Mouse (Mus musculus) heart, embryonic 13.5 days (tissue): Measurements from ENCODE around the gene Gm5108. TPM values are rescaled to one million over a fixed set of nuclear protein-coding genes. Genes with fewer than 3 reads are reported as not detected.

Experiments
- polyA plus RNA-seq: library from polyadenylated mRNA; unstranded; fragments of >200 nt; fragmentation: Nextera tagmentation; extraction: Ambion mirVana; gene quantifications from 2 replicates; pipeline ENCODE4 v1.2.1, GENCODE M21; 2015

Gene Gm5108
- polyA plus RNA-seq, 1 experiment from 2014 or later: not detected

Other genes starting within 250 kb of the Gm5108 start
- 6.8 and 8.1 TPM in 2 replicates for gene Atp8a1, start 94.2 kb upstream of the Gm5108 start, polyA plus RNA-seq
- not detected in 2 replicates for gene Gm21905, start 4.8 kb downstream of the Gm5108 start, polyA plus RNA-seq
- gene Grxcr1, start 90.2 kb downstream of the Gm5108 start, polyA plus RNA-seq: not detected in 2 replicates